Mouse (Mus musculus) G1E (cell line): ENCODE measurements at regions not wholly inside any gene's neighbourhood (a gene's known extent, or its start where the extent isn't known, plus 50 kb on each side); places are given as distances from the start of the nearest gene placed in this dataset.

Experiments
- CTCF ChIP-seq: IDR thresholded peaks from 2 replicates; pipeline ENCODE4 v1.5.1; 2012; ENCODE audit warnings: low read depth, low read length, inconsistent platforms, mixed read lengths
- GATA1 ChIP-seq: IDR thresholded peaks from 2 replicates; pipeline ENCODE4 v1.6.1; 2012; ENCODE audit warnings: borderline replicate concordance, low read length, inconsistent platforms, mixed read lengths
- POLR2AphosphoS5 ChIP-seq: IDR thresholded peaks from 2 replicates; pipeline ENCODE4 v1.6.1; 2012; ENCODE audit warnings: low read depth, low read length, inconsistent platforms; ENCODE audit not compliant: insufficient replicate concordance
- TAL1 ChIP-seq: conservative IDR thresholded peaks from 2 replicates; pipeline ENCODE4 v1.6.1; 2012; ENCODE audit warnings: low read depth, low read length, inconsistent platforms, mixed read lengths

DNA sequence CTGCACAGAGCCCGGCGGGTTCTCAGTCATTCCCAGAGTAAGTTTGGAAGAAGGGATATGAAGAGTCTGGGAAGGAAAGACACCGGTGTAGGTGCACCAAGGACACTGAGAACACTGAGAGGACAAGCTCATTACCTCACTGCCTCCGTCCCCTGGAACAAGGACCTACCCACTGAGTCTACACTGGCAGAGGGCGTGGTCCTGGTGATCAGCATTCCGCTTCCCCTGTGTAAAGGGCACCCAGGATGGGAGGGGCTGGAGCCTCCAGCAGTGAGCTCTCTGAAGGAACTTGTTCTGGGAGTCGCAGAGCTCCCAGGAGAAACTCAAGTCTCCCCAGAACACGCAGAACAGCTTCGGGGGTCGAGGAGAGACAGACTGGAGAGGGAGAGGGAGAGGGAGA lies 76.9 kb upstream of the Calm2 start:
- TF ChIP-seq CTCF = no peak
- no peak for TF ChIP-seq GATA1
- TF ChIP-seq TAL1 = no peak
- TF ChIP-seq POLR2AphosphoS5 = no peak
